Mouse (Mus musculus) skeletal muscle tissue, adult 2 months (tissue): Measurements from ENCODE around the gene Kdelr3.

ENCODE experiments used
- DNase-seq: peaks from one replicate; pipeline ENCODE4 v3.0.0-alpha.2; 2012; ENCODE audit warnings: low read depth, low spot score

Gene Kdelr3

GRCm38 (mm10) chr15:79516171-79517096 lies at the start of gene Kdelr3:
TSS of gene Kdelr3 (plus strand) at chr15:79516411.
- peak; percentile 77 for DNase-seq

DNA sequence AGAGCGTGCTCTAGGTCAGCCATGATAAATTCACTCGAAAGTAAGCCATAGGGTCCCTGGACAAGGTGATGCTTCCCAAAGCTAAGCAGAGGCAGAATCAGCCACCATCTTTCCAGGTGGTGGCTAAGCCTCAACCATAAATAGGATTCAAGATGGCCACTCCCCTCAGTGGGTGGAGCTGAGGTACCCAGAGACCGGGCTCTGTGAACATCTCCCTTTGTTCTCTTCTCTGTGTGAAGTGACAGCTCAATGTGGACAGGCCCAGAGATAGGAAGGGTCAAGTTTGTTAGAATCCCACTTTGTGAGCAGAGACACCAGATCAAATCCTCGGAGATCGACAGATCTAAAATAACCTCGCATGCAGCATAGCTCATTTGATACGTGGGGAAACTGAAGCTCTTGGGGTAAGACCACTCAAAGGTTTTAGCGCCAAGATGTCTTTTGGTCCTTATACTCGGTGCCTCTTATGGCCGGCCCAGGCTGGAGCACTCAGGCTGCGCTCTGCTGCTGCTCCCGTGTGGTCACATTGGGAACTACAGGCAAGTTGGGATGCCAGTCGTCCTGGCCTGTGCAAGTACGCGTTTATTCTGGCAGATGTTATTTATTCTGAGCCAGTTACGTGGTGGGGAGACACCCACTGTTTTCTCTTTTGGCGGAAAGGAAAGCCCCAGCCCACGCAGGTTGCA lies 49.5 kb upstream of the Kdelr3 start:
- DNase-seq = peak; percentile 74

DNA sequence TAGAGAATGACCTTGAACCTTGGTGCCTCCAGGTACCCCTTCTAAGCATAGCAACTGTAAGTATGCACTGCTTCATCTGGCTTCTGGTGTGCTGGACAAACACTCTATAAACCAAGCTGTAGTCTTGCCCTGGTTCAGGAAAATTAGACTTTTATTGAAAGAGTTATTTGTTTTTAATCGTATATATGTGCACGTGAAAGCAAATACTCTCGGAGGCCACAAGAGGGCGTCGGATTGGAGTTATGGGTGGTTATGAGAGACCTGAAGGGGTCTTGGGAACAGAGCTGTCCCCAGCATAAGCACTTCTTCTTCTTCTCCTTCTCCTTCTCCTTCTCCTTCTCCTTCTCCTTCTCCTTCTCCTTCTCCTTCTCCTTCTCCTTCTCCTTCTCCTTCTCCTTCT lies 46.6 kb upstream of the Kdelr3 start:
- DNase-seq = no peak

- DNase-seq = no peak
Measured at GRCm38 (mm10) chr15:79470583-79470982, 45.6 kb upstream of the Kdelr3 start.

- DNase-seq = no peak
Measured at GRCm38 (mm10) chr15:79471095-79471494, 45.1 kb upstream of the Kdelr3 start.

GRCm38 (mm10) chr15:79473042-79473441 lies 43.2 kb upstream of the Kdelr3 start:
- no peak for DNase-seq

DNA sequence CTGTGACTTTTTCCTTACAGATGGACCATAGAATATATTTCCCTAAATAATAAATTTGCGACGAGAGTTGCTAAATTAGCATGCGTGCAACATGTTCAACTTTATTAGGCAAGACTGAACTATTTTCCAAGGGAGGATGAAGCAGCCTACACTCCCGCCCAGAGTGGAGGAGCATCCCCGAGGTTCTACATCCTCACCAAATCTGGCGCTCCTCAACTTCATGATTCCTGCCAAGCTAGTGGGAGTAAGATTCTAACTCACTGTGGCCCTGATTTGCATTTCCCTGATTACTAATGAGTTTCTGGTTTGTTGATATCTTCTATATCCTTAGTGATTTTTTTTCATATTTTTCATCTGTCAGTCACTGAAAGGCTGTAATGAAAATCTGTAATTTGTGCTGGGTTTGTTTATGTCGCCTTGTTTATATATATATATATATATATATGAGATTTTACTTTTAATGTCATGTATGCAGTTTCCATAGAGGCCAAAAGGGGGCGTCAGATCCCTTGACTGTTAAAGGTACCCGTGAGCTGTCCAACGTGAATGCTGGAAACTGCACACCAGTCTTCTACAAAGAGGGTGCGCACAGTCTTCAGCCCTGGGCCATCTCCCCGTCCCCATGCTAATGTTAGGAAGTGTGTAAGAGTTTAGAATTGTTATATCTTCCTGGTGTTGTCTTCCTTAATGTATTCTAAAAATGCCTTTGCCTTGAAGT lies 42.4 kb upstream of the Kdelr3 start:
- DNase-seq = no peak

- no peak for DNase-seq
Measured at GRCm38 (mm10) chr15:79477227-79477626, 39.0 kb upstream of the Kdelr3 start.

GRCm38 (mm10) chr15:79481181-79481688 lies 35.0 kb upstream of the Kdelr3 start:
- DNase-seq = no peak

- no peak for DNase-seq
Measured at GRCm38 (mm10) chr15:79489463-79489862, 26.7 kb upstream of the Kdelr3 start.

GRCm38 (mm10) chr15:79493527-79493926 lies 22.7 kb upstream of the Kdelr3 start:
- no peak for DNase-seq

- DNase-seq = no peak
Measured at GRCm38 (mm10) chr15:79500110-79500509, 16.1 kb upstream of the Kdelr3 start.

GRCm38 (mm10) chr15:79502891-79503341 lies 13.3 kb upstream of the Kdelr3 start:
- no peak for DNase-seq

- DNase-seq = no peak
Measured at GRCm38 (mm10) chr15:79503438-79503837, 12.8 kb upstream of the Kdelr3 start.

GRCm38 (mm10) chr15:79504707-79505452 lies 11.3 kb upstream of the Kdelr3 start, which contains the start of gene Kcnj4:
TSS of gene Kcnj4 (minus strand) at chr15:79505241.
- DNase-seq = no peak

DNA sequence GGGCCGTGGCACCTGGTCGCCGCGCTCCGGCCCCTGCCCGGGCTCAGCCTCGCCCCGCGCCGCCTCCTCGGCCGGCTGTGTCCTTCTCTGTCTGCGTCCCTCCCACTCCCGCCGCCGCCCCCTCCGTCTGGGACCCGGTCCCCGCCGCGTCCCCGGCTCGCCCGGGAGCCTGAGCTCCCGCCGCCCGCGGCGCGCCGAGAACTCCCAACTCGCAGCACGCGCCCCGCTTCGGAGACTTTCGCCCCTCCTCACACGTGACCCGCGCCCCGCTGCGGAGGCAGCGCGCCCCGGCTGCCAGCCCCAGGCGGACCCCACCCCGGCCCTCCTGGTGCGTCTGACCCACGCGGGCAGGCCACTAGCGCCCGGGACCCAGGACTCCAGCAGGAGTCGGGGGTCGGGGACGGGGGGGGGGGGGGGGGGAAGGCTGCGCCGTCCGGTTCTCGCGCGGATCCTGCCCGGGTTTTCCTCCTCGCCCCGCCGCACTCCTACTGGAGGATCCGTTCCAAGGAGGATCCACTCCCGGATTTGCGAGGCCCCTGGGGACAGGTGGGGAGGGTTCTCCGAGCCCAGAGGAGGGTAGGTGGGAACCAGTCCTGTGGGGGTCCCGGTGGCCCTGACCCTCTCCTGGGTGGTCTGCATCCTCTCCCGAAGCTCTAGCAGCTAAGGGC lies 10.5 kb upstream of the Kdelr3 start:
- no peak for DNase-seq

GRCm38 (mm10) chr15:79506460-79506859 lies 9.8 kb upstream of the Kdelr3 start:
- DNase-seq = no peak

GRCm38 (mm10) chr15:79507055-79507828 lies 9.0 kb upstream of the Kdelr3 start:
- no peak for DNase-seq

- no peak for DNase-seq
Measured at GRCm38 (mm10) chr15:79509998-79510397, 6.2 kb upstream of the Kdelr3 start.

GRCm38 (mm10) chr15:79510425-79510824 lies 5.8 kb upstream of the Kdelr3 start:
- no peak for DNase-seq
